Mouse (Mus musculus): ENCODE results near the gene Tmem56.

GRCm38 (mm10) chr3:121267283-121267682 lies 15.6 kb downstream of the Tmem56 start:
- TF ChIP-seq CTCF (IDR thresholded peaks at IDR 0.05; ENCODE audit: insufficient read depth, low read length) (no peak), POLR2A (IDR thresholded peaks at IDR 0.05; ENCODE audit: borderline replicate concordance, extremely low read depth, low read depth, low read length) (no peak)
